Mouse (Mus musculus): ENCODE measurements around the gene Atxn2l.

Atxn2l gene

DNA sequence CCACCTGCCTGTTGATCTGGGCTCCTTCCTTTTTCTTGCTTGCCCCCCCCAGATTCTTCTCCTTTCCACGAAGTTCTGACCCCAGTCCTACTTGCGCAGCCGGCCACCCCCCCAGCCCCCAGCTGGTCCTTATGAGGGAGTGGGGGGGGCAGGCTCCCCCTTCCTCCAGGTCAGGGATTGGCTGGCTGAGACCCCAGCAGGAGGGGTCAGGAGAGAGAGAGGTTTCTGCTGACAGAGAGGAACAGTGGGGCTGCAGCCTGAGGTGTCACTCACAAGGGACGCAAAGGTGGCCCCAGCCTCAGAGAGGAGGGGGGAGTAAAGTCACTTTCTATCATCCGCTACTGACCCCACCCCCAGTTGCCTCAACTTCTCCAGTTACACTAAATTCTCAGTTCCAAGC lies 40.2 kb downstream of the Atxn2l start, which contains the start of gene Atp2a1:
TSS of gene Atp2a1 (minus strand) at position 105 of the 400 bp plus-strand sequence.
- DNase-seq (ENCODE audit: low read depth, low spot score): no peak

DNA sequence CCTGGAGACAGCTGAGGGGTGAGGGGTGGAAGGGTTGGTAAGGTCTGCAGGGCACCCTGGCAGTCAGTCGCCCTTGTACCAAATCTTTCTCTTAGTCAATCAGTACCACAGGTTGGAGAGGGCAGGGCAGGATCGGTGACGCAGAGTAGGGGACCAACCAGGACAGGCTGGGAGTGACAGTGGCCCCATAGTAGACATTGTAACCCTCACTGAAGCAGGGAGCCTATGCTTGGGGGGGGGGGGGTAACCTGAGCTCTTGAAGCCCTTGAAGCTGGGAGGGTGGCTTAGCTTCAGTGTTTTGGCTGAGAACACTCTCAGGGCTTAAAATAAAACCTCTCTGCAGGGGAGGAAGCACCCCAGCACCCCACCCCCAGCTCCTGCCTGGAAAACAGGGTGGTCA lies 41.6 kb downstream of the Atxn2l start:
- DNase-seq (ENCODE audit: low read depth, low spot score): no peak

DNA sequence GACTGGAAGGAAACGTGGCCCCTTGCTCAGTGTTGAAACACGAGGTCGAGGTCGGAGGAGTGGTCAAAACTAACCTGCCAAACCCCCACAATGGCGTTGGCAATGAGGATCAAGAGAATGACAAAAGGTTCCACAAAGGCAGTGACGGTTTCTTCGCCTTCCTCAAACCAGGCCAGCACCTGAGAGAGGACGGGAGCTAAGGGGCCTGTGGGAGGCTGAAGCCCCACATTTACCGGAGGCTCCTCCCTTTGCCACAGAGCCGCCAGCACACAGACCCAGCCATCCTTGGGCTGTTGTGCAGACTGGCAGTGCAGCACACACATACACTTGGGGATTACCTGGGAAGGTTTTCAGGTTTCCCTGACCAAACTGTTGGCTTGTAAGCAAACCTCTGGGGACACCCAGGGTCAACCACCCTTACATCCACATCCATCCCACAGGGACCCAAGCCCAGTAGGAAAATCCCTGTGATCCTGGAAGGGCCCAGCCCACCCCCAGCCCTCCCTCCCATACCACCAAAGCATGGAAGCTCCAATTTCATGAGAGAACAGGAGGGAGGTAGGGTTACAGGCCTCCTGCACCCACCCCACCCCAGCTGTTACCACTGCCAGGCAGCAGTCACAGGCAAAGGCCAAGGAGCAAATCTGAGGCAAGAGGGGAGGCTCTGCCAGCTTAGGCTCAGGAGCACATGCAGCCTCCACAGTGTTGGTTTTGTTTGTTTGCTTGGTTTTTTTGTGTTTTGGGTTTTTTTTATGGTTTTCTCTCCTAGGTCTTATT lies 42.4 kb downstream of the Atxn2l start:
- DNase-seq (ENCODE audit: low read depth, low spot score): no peak

GRCm38 (mm10) chr7:126458844-126459618 lies 44.2 kb downstream of the Atxn2l start:
- DNase-seq (ENCODE audit: low read depth, low spot score): no peak

- DNase-seq (ENCODE audit: low read depth, low spot score): no peak
Observed at GRCm38 (mm10) chr7:126458225-126458624, 45.0 kb downstream of the Atxn2l start.

GRCm38 (mm10) chr7:126456382-126457266 lies 46.6 kb downstream of the Atxn2l start:
- no peak for DNase-seq (ENCODE audit: low read depth, low spot score)

DNA sequence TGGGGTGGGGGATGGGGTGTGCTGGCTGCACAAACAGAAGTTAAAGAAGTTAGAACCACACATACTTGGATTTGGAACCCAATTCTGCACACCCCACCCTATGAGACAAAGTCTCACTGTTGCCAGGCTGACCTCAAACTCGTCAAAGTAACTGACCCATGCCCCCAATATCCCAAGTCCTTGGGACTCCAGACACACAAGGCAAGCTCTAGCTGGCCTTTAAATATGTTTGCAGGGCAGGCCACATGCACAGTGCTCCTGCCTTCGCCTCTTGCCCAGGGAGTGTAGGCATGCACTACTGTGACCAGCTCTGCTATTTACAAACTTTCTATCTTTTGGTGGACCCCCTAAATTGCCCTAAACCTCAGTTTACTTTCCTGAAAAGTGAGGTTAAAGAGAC lies 48.0 kb downstream of the Atxn2l start:
- DNase-seq (ENCODE audit: low read depth, low spot score): no peak

GRCm38 (mm10) chr7:126453861-126454260 lies 49.4 kb downstream of the Atxn2l start:
- no peak for DNase-seq (ENCODE audit: low read depth, low spot score)

- DNase-seq (ENCODE audit: low read depth, low spot score): no peak
Observed at GRCm38 (mm10) chr7:126452244-126452643, 51.0 kb downstream of the Atxn2l start.

DNA sequence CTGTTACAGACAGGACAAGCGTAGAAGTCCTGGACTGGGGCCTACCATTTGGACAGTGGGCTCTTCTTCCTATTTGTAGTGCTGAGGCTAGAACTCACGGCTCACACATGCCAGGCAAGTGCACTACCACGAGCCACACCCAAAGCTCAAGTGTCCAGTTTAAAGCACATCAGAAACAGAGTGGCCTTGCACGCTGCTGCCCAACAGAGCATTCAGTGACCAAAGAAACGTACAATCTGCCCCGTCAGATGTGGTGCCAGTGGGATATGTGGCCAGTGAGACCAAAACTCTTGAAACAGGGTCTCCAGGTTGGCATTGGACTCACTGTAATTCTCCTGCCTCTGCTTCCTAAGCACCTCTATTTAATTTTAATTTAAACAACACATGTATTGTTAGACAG lies 52.6 kb downstream of the Atxn2l start:
- no peak for DNase-seq (ENCODE audit: low read depth, low spot score)

DNA sequence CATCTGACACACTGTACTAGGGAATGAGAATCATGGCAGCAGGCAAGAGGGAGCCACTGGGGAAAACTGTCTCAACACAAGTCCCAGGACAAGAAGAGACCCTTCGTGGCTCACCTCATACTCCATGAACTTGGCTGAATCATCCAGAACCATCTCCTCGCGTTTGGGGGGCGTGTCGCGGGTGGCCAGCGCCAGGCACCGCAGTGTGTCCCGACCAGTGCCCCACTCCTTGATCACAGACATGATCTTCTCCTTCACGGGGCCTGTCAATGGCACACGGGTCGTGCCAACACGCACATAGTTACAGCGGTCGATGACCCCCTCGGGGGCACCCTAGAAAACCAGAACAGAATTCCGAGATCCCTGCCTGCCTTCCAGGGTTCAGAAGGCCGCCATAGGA lies 53.2 kb downstream of the Atxn2l start:
- DNase-seq (ENCODE audit: low read depth, low spot score): no peak

DNA sequence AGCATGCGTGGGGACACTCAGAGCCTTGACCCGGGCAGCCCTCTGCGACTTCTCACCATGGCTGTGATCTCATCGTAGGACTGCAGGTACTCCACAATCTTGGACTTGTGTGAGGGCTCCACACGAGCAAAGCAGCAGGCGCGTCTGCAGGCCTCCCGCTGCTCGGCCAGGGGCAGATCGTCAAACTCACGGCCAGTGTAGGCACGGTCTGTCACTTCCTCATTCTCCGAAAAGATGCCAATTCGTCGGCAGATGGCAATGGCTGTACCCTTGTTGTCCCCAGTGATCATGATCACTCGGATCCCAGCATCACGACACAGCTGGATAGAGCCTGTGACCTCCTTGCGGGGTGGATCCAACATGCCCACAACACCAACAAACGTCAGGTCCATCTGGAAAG lies 54.8 kb downstream of the Atxn2l start:
- DNase-seq (ENCODE audit: low read depth, low spot score): no peak

GRCm38 (mm10) chr7:126446217-126446616 lies 57.0 kb downstream of the Atxn2l start:
- no peak for DNase-seq (ENCODE audit: low read depth, low spot score)

GRCm38 (mm10) chr7:126445104-126445815 lies 58.0 kb downstream of the Atxn2l start:
- no peak for DNase-seq (ENCODE audit: low read depth, low spot score)

DNA sequence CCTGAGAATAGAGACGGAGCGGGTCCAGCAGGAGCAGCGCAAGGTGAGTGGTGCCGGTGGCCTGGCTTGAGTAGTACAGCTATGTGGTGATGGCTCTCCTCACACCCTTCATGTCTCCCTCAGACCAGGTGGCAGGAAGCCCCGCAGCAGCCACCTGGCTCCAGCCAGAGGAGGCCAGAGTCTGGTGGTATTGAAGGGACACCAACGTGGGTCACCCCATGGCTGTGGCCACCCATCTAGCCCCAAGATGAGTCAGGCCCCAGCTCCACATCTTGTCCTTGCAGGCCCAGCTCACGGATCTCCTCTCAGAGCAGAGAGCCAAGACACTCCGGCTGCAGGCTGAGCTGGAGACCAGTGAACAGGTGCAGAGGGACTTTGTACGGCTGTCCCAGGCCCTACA lies 58.7 kb downstream of the Atxn2l start:
- DNase-seq (ENCODE audit: low read depth, low spot score): no peak

DNA sequence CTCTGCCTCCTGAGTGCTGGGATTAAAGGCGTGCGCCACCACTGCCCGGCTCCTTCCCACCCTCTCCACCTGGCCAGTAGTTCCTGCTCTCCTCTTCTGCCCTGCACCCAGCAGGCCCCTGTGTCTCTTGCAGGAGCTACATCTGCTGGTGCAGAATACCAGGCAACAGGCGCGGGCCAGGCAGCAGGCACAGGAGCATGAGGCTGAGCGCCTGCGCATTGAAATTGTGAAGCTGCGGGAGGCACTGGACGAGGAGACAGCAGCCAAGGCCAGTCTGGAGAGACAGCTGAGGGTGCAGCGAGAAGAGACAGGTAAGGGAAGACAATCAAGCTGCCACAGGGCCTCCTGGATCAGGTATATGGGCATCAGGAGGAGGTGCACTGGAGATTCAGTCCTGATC lies 59.2 kb downstream of the Atxn2l start:
- no peak for DNase-seq (ENCODE audit: low read depth, low spot score)

All from brain, embryonic 18.5 days (tissue).